8 mouse cellular contexts compared by ENCODE assay signal in genomic region chr9:65744171-65745082, GRCm38 (mm10).
DNase-seq lines count a peak whose midpoint lies in the region; ATAC-seq and TF ChIP-seq lines count a peak whose summit lies in the region.

No protein-coding gene starts in this region.

- peaks cover 15% of the 10 kb centered on the region for H3K4me1 ChIP-seq in liver, adult 2 months (ENCODE audit: control insufficient read depth, insufficient read depth, low read length)
- peaks cover 52% of the 10 kb centered on the region for H3K4me1 ChIP-seq in liver, embryonic 12.5 days
- H3K4me1 ChIP-seq in embryonic facial prominence, embryonic 14.5 days (ENCODE audit: control insufficient read depth, insufficient read depth, low read length): peaks cover 17% of the 10 kb centered on the region

- 63% methylated on average over 4 of the region's 4 CpGs for WGBS in liver, adult 2 months
- 70% methylated on average over 4 of the region's 4 CpGs for WGBS in liver, embryonic 12.5 days (ENCODE audit: insufficient replicate concordance)
- 52% methylated on average over 4 of the region's 4 CpGs for WGBS in embryonic facial prominence, embryonic 14.5 days

- intact Hi-C loops in heart, postnatal 10 days (cut with DNase I): no loop called here

- H3K79me2 ChIP-seq in liver, adult 2 months (ENCODE audit: control insufficient read depth, insufficient read depth, low read length): peaks cover 19% of the 10 kb centered on the region; the same call in 1 of the 2 replicates

- H3K9me3 ChIP-seq in liver, embryonic 12.5 days (replicated peaks): no peaks in the 10 kb centered on the region
- H3K9me3 ChIP-seq in embryonic facial prominence, embryonic 14.5 days (ENCODE audit: control insufficient read depth, low read length): no peaks in the 10 kb centered on the region

- DNase-seq in liver, adult 2 months (ENCODE audit: extremely low read depth, low read depth, low spot score): peak; percentile 70
- peak; percentile 84 for DNase-seq in embryonic facial prominence, embryonic 14.5 days (ENCODE audit: low spot score)
- DNase-seq in heart, postnatal 10 days: peak; percentile 58 to 59
- peak; percentile 53 to 75 for DNase-seq in layer of hippocampus, adult 2 months (ENCODE audit: low spot score in 2 of 2)
- DNase-seq in lung, postnatal 10 days: peak; percentile 67
- DNase-seq in right cerebral cortex, postnatal 14 days: peak; percentile 39

- no peak overlapping the region for H3K4me2 ChIP-seq in liver, embryonic 12.5 days
- H3K4me2 ChIP-seq in embryonic facial prominence, embryonic 14.5 days (ENCODE audit: low read depth, low read length): no peak overlapping the region

- no peak for TF ChIP-seq CTCF in liver, adult 2 months (IDR thresholded peaks at IDR 0.05; ENCODE audit: low read depth, low read length)
- TF ChIP-seq CTCF in layer of hippocampus, adult 2 months (conservative IDR thresholded peaks at IDR 0.05): peak; percentile 20; the same call in 1 of the 2 replicates

- H3K27ac ChIP-seq in liver, adult 2 months (replicated peaks; ENCODE audit: insufficient read depth, low read depth, low read length): no peak overlapping the region
- H3K27ac ChIP-seq in liver, embryonic 12.5 days: no peak overlapping the region
- H3K27ac ChIP-seq in embryonic facial prominence, embryonic 14.5 days (replicated peaks; ENCODE audit: low read depth, low read length): peak overlapping the region; percentile 65
- peak overlapping the region; percentile 87 for H3K27ac ChIP-seq in layer of hippocampus, adult 2 months

- no peak for ATAC-seq in liver, embryonic 12.5 days
- ATAC-seq in embryonic facial prominence, embryonic 14.5 days (ENCODE audit: low read depth): peak; percentile 93
- no peak for ATAC-seq in granulocyte monocyte progenitor cell, adult 5-6 weeks (replicated peaks; ENCODE audit: poor library complexity, severe bottlenecking)

- H3K4me3 ChIP-seq in liver, adult 2 months (ENCODE audit: insufficient read depth, low read depth, low read length): no peak overlapping the region
- no peak overlapping the region for H3K4me3 ChIP-seq in liver, embryonic 12.5 days
- no peak overlapping the region for H3K4me3 ChIP-seq in embryonic facial prominence, embryonic 14.5 days (ENCODE audit: low read depth, low read length)
- H3K4me3 ChIP-seq in layer of hippocampus, adult 2 months: peak overlapping the region; percentile 12; the same call in 1 of the 2 replicates

- no peaks in the 10 kb centered on the region for H3K27me3 ChIP-seq in liver, adult 2 months (ENCODE audit: control insufficient read depth, insufficient read depth, low read length)
- no peaks in the 10 kb centered on the region for H3K27me3 ChIP-seq in liver, embryonic 12.5 days (replicated peaks)
- H3K27me3 ChIP-seq in embryonic facial prominence, embryonic 14.5 days (replicated peaks; ENCODE audit: control insufficient read depth, insufficient read depth, low read length): no peaks in the 10 kb centered on the region

- TF ChIP-seq POLR2A in liver, adult 2 months (IDR thresholded peaks at IDR 0.05; ENCODE audit: extremely low read depth, insufficient read depth, low read length): no peak

- no peaks in the 10 kb centered on the region for H3K36me3 ChIP-seq in liver, adult 2 months (ENCODE audit: control insufficient read depth, insufficient read depth, low read length)
- no peaks in the 10 kb centered on the region; the same call in 1 of the 2 replicates for H3K36me3 ChIP-seq in liver, embryonic 12.5 days
- no peaks in the 10 kb centered on the region for H3K36me3 ChIP-seq in embryonic facial prominence, embryonic 14.5 days (ENCODE audit: control insufficient read depth, insufficient read depth, low read length)

- H3K9ac ChIP-seq in liver, adult 2 months (ENCODE audit: low read depth, low read length): no peak overlapping the region
- no peak overlapping the region for H3K9ac ChIP-seq in liver, embryonic 12.5 days
- 0 out of 2 replicates have a peak overlapping the region, but pooled peaks have one; percentile 10 for H3K9ac ChIP-seq in embryonic facial prominence, embryonic 14.5 days (ENCODE audit: low read depth, low read length)

Comparison
In these comparisons a context has a peak if more than half of its experiments do, and no peak if none do; other contexts are left out.
1. H3K27ac ChIP-seq: peak in embryonic facial prominence, embryonic 14.5 days (single experiment) and layer of hippocampus, adult 2 months (single experiment); none in liver, adult 2 months (single experiment) and liver, embryonic 12.5 days (single experiment).
2. Peak in every context shown above with its lines, with median percentiles within 50 percentile points of each other: DNase-seq.